Mouse (Mus musculus) MEL (cell line): ENCODE results near the gene Efna5.

Source experiments
- CTCF ChIP-seq, 3 experiments: IDR thresholded peaks in 2 of 3; conservative IDR thresholded peaks in 1 of 3; 2 replicates each; pipeline ENCODE4 v1.5.1; 2011 to 2012; ENCODE audit warnings: low read length in 3 of 3, low read depth in 2 of 3, mild to moderate bottlenecking in 2 of 3, improper control_type of control experiment in 1 of 3, inconsistent platforms in 1 of 3, mixed read lengths in 1 of 3, moderate library complexity in 1 of 3; ENCODE audit not compliant: control insufficient read depth in 1 of 3, insufficient read depth in 1 of 3, poor library complexity in 1 of 3, severe bottlenecking in 1 of 3
- EP300 ChIP-seq, 2 experiments: IDR thresholded peaks; 2 replicates each; pipeline ENCODE4 v1.6.1; 2011; ENCODE audit warnings: improper control_type of control experiment in 2 of 2, low read length in 2 of 2, low read depth in 1 of 2, mild to moderate bottlenecking in 1 of 2
- RCOR1 ChIP-seq: IDR thresholded peaks from 2 replicates; pipeline ENCODE4 v1.6.1; 2012; ENCODE audit warnings: low read depth, mild to moderate bottlenecking, inconsistent platforms, low read length, improper control_type of control experiment
- UBTF ChIP-seq: IDR thresholded peaks from 2 replicates; pipeline ENCODE4 v1.6.1; 2012; ENCODE audit warnings: low read depth, mild to moderate bottlenecking, inconsistent platforms, low read length, improper control_type of control experiment, moderate library complexity, borderline replicate concordance; ENCODE audit not compliant: insufficient read depth

DNA sequence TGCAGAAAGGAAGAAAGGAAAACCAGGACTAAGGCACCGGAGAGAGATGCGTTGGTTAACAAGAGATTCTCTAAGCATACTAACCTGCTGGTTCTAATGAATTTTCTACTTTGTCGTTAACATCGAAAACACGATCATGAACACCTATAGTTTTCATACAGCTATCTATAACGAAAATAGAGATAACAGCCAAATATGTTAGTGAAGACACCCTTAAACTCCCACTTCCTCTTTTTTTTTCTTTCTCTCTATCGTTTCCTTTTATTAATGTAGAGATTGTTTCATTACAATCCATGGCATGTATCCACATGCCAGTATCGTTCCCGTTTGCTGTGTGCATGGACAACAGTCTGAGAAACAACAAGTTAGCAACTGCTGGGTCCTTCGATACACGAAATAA, 267.9 kb downstream of the Efna5 start:
- TF ChIP-seq CTCF (IDR thresholded peaks at IDR 0.05 in 2 of 3, conservative IDR thresholded peaks at IDR 0.05 in 1 of 3; ENCODE audit: control insufficient read depth in 1 of 3, insufficient read depth in 1 of 3, low read depth in 2 of 3, low read length in 3 of 3, poor library complexity in 1 of 3, severe bottlenecking in 1 of 3), result no peak
- peak; percentile 73 for TF ChIP-seq RCOR1
- TF ChIP-seq EP300 (IDR thresholded peaks at IDR 0.05; ENCODE audit: low read depth in 1 of 2, low read length in 2 of 2), result peak; percentile 69 to 91
- no peak for TF ChIP-seq UBTF
